Mouse (Mus musculus): ENCODE data around the gene Tdg.

GRCm38 (mm10) chr10:82634348-82634747, 4.7 kb downstream of the Tdg start:
- TF ChIP-seq CTCF (conservative IDR thresholded peaks at IDR 0.05; ENCODE audit: low read length) (no peak), NANOG (IDR thresholded peaks at IDR 0.05; ENCODE audit: borderline replicate concordance, low read length) (no peak)
